Mouse (Mus musculus): ENCODE measurements around the gene Fcer2a.

Gene Fcer2a

DNA sequence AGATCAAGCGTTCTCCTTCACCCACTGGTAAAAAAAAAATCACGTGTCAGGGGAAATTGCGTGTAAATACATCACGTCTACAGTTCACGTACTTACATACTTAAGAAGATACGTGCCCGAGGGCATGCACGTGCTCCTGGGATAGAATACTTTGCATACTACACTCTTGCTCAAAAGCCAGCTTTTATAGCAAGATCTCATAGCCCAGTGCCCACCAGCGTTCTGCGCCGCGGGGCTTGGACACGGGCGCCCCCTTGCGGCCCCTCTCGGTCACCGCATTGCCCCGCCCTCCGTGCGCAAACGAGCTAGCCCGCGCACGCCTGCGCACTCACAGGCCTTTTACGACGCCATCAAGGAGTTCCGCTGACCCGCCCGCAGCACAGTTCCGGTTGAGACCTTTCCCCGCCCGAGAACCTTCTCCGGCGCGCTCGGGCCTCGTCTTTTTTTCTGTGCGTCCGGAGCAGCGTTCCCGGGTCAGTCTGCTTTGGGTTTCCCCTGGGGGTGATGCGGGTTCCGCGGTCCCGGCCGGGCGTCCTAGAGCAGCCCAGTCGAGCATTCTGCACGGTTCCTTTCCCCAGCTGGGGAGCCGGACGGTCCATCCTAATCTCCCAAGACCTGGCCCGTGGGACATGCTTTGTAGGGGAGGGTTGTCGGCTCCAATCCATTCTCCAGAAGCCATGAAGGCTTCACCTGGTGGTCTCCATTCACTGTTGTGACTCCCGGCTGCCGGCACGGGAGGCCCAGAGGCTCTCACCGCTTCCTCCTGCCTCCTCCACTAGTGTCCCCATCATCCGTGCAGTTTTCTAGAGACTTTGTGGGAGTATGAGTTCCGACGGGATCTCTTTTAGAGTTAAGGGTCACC is 17.6 kb downstream of the Fcer2a start, which contains the start of gene Trappc5:
Gene Trappc5 (plus strand): TSS at position 169 of the 862 bp plus-strand sequence.
- peak; percentile 80 for DNase-seq (ENCODE audit: low read depth, low spot score)

DNA sequence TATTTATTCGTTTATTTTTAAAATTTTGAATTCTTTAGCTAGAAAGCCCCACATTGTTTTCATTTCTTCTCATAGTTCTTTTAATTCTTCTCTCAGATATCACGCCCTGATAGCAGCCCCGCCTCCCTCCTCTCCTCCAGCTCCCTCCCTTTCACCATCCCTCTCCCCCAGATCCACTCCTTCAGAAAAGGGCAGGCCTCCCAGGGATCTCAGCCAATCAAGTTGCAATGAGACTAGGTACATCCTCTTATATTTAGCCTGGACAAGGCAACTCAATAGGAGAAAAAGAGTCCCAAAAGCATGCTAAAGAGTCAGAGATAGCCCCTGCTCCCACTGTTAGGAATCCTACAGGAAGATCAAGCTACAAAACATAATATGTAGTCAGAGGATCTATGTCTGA is 19.3 kb downstream of the Fcer2a start:
- no peak for DNase-seq (ENCODE audit: low read depth, low spot score)

DNA sequence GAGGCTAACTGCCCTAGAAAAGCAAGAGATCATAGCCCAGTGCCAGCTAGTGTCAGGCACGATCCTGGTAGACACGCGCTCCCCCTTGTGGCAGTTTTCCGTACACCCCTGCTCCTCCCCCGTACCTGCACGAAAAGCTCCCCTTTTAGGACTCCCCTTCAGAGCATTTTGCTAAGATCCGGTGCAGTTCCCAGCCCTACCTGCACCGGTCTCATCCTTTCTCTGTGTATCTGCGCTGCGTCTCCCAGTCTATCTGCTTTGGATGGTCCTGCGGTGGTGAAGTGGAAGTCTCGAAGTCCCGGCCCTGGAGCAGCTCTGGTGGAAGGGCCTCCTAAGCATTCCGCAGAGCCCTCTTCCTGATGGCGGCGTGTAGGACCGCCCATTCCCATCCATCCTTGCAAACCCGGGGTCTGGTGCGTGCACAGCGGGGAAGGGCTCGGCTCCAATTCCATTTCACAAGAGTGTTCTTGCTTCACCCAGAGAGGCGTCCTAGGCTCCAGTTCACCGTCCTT is 21.9 kb downstream of the Fcer2a start, which contains the start of gene Fcor:
Gene Fcor (minus strand): TSS at position 383 of the 512 bp plus-strand sequence.
- DNase-seq (ENCODE audit: low read depth, low spot score), result peak; percentile 65

DNA sequence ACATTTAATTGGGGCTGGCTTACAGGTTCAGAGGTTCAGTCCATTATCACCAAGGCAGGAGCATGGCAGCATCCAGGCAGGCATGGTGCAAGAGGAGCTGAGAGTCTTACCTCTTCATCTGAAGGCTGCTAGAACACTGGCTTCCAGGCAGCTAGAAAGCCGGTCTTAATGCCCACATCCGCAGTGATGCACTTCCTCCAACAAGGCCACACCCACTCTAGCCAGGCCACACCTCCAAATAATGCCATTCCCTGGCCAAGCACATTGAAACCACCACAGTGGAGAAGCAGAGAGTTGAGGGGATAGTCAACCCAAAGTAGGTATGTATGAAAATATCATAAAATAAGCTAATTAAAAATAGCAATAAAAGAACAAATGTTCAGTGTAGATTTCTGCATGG is 23.6 kb downstream of the Fcer2a start:
- DNase-seq (ENCODE audit: low read depth, low spot score), result no peak

DNA sequence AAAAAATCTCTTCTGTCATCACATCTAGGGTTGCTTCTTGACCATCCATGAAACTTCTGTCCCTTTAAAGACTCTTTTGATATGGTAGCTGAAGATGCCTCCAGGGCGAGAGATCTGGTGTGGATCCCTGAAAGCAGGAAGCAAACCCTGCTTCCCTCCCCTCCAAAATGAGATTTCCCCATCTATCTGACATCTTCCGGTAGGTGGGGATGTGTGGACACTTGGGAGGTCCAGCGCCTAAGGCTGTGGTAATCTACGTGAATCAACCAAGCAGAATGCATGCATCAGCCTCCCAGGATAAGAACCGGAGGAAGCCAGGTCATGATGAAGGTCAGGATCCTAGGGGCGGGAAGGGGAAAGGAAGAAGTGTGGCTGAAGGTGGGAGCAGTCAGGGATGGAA is 28.5 kb downstream of the Fcer2a start, which contains the start of gene Mcemp1:
Gene Mcemp1 (plus strand): TSS at position 248 of the 400 bp plus-strand sequence.
- no peak for DNase-seq (ENCODE audit: low read depth, low spot score)

DNA sequence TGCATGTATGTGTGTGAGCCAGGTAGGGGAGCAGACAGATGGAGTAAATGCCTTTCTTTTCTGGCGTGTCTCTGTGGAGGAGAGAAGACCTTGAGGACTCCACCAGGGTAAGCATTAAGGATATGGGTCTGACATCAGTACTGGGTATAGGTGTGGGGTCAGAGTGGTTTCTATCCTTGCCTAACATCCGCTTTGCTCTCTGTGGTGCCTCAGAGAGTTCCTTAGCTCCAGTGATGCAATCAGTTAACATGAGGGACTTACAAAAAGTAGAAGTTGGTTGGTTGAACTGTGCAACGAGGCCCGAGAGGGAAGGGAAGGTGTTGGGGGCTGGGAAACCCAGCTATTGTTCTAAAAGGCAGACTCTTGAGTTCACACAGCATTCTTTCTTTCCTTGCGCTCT is 29.6 kb downstream of the Fcer2a start:
- no peak for DNase-seq (ENCODE audit: low read depth, low spot score)

DNA sequence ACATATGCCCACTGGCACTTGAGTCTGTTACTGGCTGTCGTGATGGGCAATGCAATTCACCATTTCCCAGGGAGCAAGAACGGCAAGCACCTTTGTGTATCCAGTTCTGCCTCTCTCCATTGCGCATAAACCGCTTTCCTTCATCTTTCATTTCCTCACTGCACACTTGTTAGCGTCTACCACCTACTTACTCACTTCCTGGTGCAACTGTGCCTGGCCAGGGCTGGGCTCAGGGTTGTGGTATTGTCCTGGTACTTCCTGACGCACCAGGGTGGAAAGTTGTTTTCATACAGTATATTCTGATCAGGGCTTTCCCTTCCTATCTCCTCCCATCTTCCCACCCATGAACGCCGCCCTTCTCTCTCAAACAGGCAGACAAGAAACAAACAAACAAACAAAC is 33.1 kb downstream of the Fcer2a start:
- no peak for DNase-seq (ENCODE audit: low read depth, low spot score)

DNA sequence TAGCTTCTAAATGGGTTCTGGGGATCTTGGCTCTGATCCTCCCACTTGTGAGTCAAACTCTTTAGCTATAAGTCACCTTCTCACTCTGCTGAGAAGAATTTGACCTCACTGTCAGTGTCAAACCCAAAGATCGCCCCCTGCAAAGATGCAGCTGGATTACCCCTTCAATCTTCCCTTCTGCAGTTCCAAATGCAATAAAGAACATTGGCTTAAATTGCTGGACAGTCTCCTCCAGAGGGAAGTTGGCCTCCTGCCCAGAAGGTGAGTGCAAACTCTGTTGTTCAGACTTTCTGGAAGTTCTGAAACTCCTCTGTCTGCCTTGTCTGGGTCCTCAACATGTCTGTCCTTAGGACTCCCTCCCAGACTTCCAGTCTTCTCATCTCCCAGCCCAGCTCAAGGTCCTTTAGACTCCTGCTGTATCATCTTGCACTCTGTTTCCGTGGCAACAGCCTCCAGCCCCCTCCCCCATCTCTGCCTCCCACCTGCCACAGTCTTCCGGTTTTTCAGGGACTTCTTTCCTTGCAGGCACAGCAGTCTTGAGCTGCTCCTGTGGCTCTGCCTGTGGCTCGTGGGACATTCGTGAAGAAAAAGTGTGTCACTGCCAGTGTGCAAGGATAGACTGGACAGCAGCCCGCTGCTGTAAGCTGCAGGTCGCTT is 37.1 kb downstream of the Fcer2a start:
- DNase-seq (ENCODE audit: low read depth, low spot score), result no peak

DNA sequence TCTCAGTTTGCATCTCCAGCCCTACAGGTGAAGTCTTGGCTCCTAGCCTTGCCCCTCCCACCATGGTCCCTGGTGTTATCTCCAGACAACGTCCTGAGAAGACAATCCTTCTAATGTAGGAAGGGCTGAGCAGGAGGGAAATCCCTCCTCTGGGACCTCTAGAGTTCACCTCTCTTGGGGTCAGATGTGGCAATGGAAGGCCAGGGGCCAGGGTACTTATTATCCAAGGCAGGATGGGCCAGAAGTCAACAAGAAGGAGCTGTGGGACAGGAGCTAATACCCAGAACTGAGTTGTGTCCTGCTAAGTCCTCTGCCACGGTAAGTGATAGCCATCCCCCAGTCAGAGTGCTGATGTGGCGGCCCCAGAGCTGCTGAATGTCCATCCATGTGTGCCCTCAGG is 38.4 kb downstream of the Fcer2a start, which contains the start of gene Retn:
Gene Retn (plus strand): TSS at position 245 of the 400 bp plus-strand sequence.
- no peak for DNase-seq (ENCODE audit: low read depth, low spot score)

DNA sequence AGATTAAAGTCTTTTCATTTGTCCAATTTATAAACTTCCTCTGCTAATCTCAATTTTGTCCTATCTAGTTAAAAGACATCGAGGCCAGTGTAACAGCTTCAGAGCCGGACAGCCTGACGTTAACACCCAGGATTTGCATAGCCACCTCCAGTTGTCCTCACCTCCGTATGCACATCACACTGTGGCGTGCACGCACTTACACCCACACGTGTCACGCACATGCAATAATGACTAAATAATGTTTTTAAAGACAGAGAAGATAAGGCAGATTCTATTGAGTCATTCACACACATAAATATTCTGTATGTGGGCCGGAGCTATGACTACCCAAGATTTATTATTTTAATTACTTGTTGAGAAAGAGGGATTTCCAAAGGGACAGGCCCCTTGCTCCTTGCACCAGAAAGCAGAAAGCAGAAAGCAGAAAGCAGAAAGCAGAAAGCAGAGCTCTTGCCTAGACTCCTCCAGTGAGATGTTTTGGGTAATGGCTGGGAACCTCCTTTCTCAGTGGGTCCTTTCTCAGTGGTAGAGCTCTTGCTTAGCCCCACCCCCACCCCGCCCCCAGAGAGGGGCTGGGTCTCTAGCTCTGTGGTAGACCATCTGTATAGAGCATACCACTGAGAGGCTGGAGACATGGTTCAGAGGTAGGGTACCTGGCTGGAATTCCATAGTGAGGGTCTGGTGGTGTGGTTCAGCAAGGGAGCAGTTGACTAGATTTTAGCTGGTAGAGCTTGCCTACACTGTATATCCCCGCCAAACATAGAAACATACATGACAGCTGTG is 39.1 kb downstream of the Fcer2a start:
- no peak for DNase-seq (ENCODE audit: low read depth, low spot score)

DNA sequence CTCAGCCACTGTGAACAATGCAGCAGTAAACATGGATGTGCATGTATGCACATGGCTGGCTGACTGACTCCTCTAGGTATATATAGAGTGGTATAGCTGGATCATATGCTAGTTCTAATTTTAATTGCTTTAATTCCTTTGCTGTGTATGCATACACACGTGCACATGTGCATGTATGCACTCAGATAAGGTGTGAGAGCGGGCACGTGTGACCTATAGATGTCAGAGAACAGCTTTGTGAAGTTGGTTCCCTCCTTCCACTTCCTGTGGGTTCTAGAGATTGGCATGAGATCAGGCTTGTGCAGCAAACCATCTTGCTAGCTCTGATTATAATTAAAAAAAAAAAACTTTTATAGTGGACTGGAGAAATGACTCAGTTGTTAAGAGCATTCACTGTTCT is 41.1 kb downstream of the Fcer2a start:
- DNase-seq (ENCODE audit: low read depth, low spot score), result no peak

DNA sequence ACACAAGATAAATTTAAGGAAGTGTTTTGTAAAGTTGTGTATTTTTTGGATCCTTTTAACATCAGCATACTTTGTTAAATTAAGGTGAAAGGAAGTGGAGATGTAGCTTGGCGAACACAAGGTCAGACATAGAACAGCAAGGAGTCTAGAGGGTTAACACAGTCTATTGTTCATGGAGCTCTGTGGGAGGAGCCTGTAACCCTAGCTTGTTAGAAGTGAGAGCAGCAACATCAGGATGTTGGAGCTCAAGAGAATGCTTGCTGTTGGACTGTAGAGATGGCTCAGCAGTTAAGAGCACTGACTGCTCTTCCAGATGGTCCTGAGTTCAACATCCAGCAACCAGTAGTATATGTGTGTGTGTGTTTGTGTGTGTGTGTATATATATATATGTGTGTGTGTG is 45.0 kb downstream of the Fcer2a start:
- DNase-seq (ENCODE audit: low read depth, low spot score), result no peak

DNA sequence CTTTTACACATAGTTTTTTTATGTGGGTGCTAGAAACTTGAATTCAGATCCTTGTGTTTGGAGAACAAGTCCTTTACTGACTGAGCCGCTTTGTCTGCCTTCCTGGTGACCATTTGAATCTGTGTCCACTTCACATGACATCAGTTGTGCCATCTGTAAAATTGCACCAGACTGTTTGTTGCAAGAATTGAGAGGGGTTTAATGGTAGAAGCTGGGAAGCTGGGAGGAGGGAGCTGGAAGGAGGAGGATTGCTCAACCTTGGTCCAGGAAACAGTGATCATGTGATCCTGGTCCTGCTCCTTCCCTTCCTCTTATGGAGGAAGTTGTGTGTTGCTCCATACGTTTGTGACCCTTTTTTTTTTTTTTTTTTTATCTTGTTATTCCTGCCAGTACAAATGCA is 45.7 kb downstream of the Fcer2a start:
- DNase-seq (ENCODE audit: low read depth, low spot score), result no peak

DNA sequence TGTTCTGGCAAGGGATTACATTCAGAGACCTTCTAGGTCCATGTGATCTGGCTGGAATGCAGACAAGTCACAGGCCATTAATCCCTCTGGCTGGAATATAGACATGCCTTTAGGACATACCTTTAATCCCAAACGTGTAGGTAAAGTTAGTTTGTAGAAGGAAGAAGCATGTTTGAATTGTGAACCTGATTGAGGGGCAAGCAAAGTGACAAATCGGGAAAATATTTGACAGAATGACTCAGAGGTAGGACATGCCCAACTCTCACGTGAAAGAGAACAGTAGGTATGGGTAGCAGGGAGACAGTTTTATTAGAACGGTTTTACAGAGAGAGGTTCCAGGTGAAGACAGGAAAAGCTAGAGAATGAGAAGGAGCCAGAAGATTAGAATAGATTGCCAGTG is 46.4 kb downstream of the Fcer2a start:
- DNase-seq (ENCODE audit: low read depth, low spot score), result no peak

DNA sequence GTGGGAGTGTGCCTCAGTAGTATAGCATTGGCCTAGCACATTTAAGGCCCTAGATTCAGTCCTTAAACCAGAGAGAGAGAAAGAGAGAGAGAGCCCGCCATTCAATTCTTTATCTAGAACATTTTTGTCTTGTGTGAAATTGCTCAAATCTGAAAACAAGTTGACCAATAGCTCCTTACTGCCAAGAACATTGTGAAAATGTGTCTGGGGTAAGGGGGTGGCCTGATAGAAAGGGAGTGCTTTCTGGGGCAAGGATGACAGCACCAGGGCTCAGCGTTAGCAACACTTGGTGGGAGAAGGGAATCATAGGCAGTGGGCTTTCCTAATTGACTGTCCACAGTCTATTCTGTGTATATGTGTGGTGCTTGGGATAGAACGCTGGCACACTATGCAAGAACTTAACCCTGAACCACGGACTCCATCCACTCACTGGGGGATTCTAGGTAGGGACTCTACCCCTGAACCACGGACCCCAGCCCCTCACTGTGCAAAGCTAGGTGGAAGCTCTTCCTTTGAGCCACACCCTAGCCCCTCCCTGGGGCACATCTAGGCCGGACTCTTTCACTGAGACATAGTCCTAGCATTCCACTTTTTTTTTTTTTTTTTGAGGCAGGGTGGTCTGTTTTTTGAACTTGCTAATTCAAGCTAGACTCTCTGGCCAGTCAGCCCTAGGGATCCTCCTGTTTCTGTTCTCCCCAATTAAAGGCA is 47.0 kb downstream of the Fcer2a start:
- no peak for DNase-seq (ENCODE audit: low read depth, low spot score)

DNA sequence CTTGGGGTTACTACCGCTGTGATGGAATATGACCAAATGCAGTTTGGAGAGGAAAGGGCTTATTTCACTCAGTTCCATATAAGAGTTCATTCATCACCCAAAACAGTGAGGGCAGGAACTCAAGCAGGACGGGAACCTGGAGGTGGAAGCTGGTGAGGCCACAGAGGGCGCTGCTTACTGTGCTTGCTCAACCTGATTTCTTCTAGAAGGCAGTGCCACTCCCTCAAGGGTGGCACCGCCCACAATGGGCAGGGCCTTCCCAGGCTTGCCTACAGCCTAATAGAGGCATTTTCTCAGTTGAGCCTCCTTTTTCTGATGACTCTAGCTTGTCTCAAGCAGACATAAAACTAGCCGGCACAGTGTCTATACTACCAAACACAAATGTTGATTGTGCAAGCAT is 48.2 kb downstream of the Fcer2a start:
- DNase-seq (ENCODE audit: low read depth, low spot score), result no peak
